ENCODE assay signal across 8 mouse cellular contexts in the genomic region with DNA sequence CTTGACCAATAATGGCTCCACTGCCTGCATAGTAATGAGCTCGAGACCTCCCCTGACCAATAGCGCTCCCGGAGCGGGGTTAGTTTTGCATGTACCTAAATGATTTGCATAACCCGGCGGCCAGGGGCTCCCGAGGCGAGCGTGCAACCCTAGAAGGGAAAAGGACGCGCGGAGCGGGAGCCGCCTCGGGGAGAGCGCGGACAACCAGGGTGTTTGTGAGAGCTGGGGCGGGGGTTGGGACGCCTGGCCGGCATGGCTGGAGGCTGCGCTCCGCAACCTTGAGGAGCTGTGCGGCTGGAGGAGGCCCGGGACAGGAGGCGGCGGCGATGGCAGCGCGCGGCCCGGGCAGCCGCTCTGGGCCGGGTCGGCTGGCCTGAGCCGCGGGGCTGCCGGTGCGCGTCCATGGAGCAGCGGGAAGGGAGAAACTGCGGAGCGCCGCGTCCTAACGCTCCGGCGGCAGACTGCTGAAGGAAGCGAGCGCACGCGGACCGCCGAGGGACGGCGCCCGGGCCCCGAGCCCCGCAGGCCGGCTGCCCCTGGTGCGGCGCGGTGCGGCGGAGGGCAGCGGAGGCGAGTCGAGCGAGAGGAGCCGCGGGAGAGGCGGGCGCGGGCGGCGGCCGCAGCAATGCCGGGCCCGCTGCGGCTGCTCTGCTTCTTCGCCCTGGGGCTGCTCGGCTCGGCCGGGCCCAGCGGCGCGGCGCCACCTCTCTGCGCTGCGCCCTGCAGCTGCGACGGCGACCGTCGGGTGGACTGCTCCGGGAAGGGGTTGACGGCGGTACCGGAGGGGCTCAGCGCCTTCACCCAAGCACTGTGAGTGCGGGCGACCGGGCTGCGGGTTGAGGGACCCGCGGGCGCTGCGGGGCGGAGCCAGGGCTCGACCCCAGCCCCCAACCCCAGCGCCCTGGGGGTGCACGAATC. TPM values are rescaled to one million over a fixed set of nuclear protein-coding genes. Genes with fewer than 3 reads are reported as not detected.
A peak's percentile ranks its signal among the peaks of the same experiment; 100 is the strongest.
DNase-seq lines count a peak whose midpoint lies in the region; ATAC-seq lines count a peak whose summit lies in the region.

A gene (plus strand): TSS at position 152 of the 918 bp plus-strand sequence.

- H3K36me3 ChIP-seq in hindbrain, embryonic 16.5 days (ENCODE audit: control insufficient read depth, insufficient read depth, low read length) = no peaks in the 10 kb centered on the region

- peak within 1 kb of the TSS; percentile 81 for H3K4me3 ChIP-seq in hindbrain, embryonic 16.5 days (ENCODE audit: low read length)

- H3K27ac ChIP-seq in hindbrain, embryonic 16.5 days (ENCODE audit: low read depth, low read length) = peak within 1 kb of the TSS; percentile 93

- H3K9ac ChIP-seq in hindbrain, embryonic 16.5 days (ENCODE audit: low read depth, low read length) = peak within 1 kb of the TSS; percentile 96

- peaks cover 24% of the 10 kb centered on the region for H3K4me1 ChIP-seq in hindbrain, embryonic 16.5 days (ENCODE audit: control insufficient read depth, insufficient read depth, low read depth, low read length)

- 1% methylated on average over 59 of the region's 111 CpGs for WGBS in hindbrain, embryonic 16.5 days

- H3K27me3 ChIP-seq in hindbrain, embryonic 16.5 days (replicated peaks; ENCODE audit: control insufficient read depth, insufficient read depth, low read length) = no peaks in the 10 kb centered on the region

- DNase-seq in WW6 (ENCODE audit: low read depth, low spot score) = peak; percentile 95
- peak; percentile 77 to 87 for DNase-seq in cerebellum, postnatal 4 days (ENCODE audit: low spot score in 2 of 2)
- DNase-seq in gastrocnemius, adult 18-20 months (ENCODE audit: low spot score) = peak; percentile 97
- DNase-seq in left cerebral cortex, adult 18-20 months (ENCODE audit: low spot score in 2 of 2) = peak; percentile 92 to 94
- DNase-seq in right cerebral cortex, adult 2 months (ENCODE audit: low spot score in 2 of 2) = peak; percentile 94 to 95
- peak; percentile 97 for DNase-seq in urinary bladder, postnatal 14 days (ENCODE audit: low spot score)

- peak within 1 kb of the TSS; percentile 81 for H3K4me2 ChIP-seq in hindbrain, embryonic 16.5 days (ENCODE audit: low read length)

- peak; percentile 97 for ATAC-seq in hindbrain, embryonic 16.5 days
- peak; percentile 91 for ATAC-seq in megakaryocyte, adult 5-6 weeks (ENCODE audit: poor library complexity, severe bottlenecking)

- H3K9me3 ChIP-seq in hindbrain, embryonic 16.5 days (ENCODE audit: control insufficient read depth, low read length) = no peaks in the 10 kb centered on the region

RNA-seq across cellular contexts. Expression of the gene that starts here (rescaled TPM):
- 10 to 100 TPM; 24.5 to 28.7 TPM for total RNA-seq in gastrocnemius, adult 18-20 months (2021)
- 7.0 and 7.7 TPM in 2 replicates for polyA plus RNA-seq in hindbrain, embryonic 16.5 days (2015; fragmentation: Nextera tagmentation; extraction: Ambion mirVana)
- total RNA-seq in left cerebral cortex, adult 18-20 months (2021) = 10 to 100 TPM; 24.9 to 26.6 TPM
- 0.94 and 1.3 TPM in 2 replicates for total RNA-seq in megakaryocyte, adult 5-6 weeks (2015)
- 0.73 and 0.88 TPM in 2 replicates for total RNA-seq in megakaryocyte, adult 5-6 weeks (2017)

Comparison
In these comparisons a context has a peak if more than half of its experiments do, and no peak if none do; other contexts are left out.
1. Peak in every context shown above with its lines: DNase-seq, ATAC-seq, H3K4me3 ChIP-seq and H3K27ac ChIP-seq.
2. RNA of the gene that starts here (total RNA-seq): 24.5 to 28.7 TPM in gastrocnemius, adult 18-20 months and 24.9 to 26.6 TPM in left cerebral cortex, adult 18-20 months; 0.73 to 1.3 TPM in megakaryocyte, adult 5-6 weeks; every median in the first group is over 10 times any median in the second.